Mouse (Mus musculus) liver (tissue): ENCODE measurements around the gene Efs.

Experiments
- DNase-seq: peaks from one replicate; pipeline ENCODE4 v3.0.0-alpha.2; 2020; ENCODE audit warnings: mixed read lengths

The Efs gene

DNA sequence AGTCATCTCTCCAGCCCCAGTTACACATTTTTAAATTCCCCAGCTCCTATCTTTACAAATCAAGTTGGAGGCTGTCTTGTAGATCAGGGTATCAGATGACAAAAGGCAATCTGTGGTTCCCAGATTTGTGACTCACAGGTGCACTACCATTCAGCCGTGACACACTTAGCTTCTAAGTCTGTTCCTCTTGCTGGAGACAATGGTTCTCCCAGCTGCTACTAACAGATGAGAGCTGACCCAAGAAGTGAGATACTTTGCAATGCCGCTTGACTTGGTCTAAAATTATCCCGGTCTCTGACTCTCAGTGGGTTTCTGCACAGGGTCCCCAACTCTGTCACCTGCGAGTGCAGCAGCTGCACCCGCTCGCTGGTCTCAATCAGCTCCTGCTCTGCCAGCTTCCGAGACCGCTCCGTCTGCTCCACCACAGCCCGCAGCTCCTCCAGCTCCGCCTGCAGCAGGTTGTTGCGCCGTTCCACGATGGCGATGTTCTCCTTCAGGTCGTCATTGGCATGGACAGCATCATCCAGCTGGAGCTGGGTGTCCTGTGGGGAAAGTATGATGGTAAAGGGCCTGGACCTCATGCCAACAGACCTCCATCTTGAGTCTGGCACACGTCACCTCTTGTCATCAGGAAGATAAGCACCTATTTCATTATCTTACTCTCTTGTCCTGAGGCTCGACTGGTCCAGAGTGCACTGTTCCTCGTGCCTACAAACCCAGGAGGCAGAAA is 20.2 kb upstream of the Efs start:
- DNase-seq, result no peak

GRCm38 (mm10) chr14:54944939-54945338 is 19.0 kb upstream of the Efs start:
- no peak for DNase-seq

DNA sequence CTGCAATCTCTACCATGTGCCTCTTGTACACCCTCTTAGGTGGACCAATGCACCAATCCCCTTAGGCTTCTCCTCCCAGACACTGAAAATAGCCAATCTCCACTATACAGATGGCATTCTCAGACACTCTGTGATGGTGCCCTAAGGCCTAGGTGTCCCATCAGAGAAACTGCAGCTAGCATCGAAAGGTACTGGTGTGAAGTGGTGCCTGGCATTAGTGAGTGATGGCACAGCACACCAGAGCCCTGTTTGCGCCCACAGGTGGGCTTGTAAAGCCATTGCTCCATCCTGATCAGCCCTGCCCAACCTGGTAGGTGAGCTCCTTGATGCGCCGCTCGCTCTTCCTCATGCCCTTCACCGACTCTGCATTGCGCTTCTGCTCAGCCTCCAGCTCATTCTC is 18.0 kb upstream of the Efs start:
- DNase-seq, result no peak

GRCm38 (mm10) chr14:54942479-54942878 is 16.6 kb upstream of the Efs start:
- DNase-seq, result no peak

DNA sequence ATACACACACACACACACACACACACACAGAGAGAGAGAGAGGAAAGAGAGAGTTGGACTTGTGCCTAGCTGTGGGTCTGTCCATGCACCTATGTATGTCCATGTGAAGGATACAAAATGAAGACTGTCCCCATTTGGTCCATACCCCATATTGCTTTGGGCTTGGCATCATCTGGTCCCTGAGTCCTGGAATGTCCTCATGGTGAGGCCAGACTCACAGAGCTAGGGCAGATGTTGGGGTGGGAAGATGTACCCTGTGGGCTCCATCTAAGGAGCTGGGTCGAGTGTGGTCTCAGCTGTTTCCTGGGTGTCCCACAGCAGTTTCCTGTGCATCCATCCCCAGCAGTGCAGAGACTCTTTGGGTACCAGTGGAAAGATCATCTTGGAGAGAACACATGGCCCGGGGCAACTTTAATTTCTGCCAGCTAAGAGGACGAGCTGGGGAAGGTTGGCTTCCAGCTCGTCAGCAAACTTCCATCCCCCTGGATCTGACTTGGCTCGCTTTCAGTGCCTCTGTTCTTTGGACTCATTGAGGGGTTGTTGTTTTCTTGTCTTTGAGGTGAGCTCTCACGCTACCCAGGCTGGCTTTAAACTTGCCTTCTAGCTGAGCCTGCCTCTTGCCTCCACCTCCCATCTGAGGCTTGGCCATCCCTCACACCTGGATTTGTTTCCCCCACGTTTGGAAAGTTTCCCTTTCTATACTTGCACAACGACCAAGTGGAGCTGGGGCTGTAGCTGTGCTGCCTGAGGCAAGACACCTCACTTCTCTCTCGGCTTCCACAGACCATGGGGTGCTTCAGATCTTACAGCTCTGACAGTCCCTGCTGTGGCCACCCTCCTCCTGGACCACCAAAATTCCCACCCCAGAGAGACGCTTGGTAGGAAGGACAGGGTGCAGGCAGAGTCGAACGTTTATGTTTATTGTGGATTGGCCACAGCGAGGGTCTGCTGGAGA is 15.4 kb upstream of the Efs start:
- DNase-seq, result no peak

DNA sequence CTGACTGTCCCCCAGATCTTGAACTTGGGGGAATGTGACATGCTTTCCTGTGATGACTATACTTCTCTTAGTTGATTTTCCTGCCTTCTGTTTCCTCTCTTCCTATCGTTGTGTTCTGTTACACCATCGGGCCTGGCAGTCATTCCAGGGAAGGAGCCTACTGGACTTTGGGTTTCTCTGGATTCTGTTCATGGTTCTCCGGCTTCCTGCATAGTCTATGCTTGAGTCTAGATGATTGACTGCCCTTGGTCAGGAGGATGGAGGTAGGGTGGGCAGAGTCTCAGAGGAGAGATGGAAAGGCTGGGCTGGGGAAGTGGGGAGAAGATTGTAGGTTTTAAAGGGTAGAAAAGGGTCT is 14.2 kb upstream of the Efs start:
- DNase-seq, result no peak

DNA sequence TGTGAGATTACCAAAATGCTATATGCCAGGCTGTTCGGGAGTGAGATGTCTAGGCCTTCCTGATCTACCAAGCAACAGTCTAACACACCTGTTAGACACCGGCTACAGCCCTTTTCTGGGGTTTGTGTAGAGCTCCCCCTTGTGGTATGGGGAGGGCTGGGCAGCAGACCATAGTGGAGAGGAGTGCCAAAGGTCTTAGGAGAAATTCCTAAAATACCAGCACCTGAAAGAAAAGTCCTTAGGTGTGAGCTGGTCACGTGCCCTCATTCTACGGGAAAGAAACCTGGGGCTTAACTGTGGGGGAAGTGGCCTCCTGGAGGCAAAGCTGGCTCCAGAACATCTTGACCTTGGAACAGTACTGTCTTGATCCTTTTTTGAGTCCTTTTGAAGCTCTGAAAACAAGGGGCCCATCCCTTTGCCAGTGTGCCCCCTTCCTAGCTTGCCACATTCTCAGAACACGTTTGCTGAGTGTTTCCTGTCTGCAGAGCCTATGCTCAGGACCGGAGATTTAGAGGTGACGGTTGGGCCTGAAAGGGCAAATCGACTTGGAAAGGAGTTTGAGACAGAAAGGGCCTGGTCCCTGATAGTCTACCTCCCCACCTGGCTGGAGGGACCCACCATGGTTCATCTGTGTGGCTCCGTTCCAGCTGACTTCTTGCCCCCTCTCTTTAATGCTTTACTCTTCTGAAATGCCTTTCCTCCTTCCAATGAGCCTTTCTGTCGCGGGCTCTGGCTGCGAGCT is 13.7 kb upstream of the Efs start:
- DNase-seq, result peak; percentile 62

DNA sequence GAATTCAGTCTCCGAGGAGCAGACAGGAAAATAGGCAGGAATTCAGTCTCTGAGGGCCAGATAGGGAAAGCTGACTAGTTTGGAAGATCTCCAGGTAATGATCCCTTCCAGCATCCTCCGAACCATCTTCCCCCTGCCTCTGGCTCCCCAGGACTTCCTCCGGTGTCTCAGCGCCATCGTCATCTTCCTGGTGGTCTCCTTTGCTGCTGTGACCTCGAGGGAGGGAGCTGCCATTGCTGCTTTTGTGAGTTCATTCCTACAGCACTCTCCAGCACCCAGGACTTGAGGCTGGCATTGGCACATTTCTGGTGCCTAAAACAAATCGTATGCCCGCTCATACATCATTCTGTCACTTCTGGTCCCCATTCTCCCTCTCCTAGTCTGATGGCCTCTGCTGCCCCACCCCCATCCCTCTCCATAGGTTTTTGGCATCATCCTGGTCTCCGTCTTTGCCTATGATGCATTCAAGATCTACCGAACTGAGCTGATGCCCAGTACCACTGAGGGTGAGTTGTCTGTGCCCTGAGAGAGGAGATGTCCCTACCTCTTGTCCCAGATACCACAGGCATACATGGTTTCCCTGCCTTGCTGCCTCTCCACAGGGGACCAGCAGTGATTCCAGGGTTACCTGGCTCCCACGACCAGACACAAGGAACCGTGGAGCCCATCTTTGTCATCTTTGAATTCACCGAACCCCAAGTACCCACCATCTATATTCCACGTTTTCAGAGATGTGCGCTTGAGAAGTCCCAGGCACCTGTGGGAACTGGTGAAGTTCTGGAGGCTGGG is 12.7 kb upstream of the Efs start:
- no peak for DNase-seq

DNA sequence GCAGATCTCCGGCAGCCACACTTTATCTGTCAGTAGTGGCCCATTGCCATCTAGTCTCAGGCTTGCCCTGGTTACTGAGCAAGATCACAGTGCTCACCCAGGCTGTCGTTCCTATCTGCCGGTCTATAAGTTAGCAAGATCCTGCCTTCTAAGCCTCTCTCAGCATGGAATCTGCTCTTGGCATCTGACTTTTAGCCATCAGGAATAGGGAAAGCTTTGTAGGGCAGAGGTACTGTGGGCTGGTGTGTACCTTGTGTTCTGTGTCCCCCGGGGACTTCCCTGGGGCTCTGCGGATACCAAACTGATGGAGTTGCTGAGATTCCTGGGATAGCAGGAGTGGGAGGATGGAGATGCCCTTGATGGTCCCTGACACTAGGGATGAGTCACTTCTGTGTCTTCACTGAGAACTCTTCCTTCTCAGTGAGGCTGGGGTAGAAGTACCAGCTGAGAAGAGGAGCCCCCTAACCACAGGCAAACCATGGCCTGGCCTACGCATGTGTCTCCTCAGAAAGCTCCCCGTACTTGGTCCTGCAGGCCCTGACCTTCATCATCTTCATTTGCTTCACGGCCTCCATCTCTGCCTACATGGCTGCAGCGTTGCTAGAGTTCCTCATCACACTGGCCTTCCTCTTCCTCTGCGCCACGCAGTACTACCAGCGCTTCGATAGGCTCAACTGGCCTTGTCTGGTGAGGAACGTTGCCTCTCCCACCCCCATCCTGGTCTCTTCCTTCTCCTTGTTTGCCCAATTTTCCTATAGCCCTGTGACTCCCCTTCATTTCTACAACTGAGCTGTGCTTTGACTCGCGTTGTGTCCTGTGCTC is 11.6 kb upstream of the Efs start:
- no peak for DNase-seq

- no peak for DNase-seq
These were observed 10.9 kb upstream of the Efs start for GRCm38 (mm10) chr14:54936831-54937160.

DNA sequence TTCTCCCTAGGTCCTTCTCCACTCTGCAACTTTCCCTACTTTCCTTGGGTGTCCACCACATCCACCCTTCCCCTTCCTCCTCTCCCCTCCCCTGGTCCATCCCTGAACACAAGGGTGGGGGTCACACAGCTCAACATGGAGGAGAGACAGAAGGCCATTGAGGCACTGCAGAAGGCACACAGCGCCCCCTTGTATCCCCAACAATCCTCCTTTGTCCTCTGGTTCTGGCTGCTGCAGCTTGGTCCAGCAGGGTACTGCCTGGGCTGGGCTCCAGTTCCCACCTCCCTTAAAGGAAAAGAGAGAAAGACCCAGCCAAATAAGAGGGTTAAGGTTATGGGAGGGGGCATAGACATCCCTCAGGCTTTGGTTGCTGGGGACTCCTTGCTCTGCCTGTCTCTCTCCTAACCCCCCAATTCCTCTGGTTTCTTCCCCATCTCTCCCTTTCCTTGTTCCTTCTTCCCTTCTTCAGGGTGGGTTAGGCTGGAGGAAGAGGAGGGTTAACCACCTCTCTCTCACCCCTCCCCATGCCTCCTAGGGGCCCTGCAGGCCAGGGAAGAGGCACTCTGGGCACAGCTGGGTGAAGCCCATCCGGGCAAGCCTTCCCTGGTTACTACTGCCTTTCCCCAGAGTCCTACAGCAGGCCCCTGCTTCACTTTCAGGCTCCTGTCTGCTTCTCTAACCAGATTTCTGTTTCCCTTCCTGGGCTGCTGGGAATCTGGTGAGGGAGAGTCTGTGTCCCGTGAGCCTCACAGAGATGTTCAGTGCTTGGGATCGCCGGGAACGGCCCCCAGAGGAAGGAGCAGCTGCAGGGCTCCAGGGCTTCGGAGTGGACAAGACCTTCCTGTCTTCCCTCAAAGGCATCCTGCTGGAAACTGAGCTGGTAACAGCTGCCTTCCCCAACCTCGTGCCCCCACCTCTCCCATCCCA is 10.2 kb upstream of the Efs start, which contains the start of gene Cmtm5:
Cmtm5 (plus strand) TSS at position 358 of the 927 bp plus-strand sequence.
- no peak for DNase-seq

- no peak for DNase-seq
These were observed 6.8 kb upstream of the Efs start, which contains the start of gene Il25 for GRCm38 (mm10) chr14:54932645-54933150. TSS of gene Il25 (plus strand) at chr14:54932695.

DNA sequence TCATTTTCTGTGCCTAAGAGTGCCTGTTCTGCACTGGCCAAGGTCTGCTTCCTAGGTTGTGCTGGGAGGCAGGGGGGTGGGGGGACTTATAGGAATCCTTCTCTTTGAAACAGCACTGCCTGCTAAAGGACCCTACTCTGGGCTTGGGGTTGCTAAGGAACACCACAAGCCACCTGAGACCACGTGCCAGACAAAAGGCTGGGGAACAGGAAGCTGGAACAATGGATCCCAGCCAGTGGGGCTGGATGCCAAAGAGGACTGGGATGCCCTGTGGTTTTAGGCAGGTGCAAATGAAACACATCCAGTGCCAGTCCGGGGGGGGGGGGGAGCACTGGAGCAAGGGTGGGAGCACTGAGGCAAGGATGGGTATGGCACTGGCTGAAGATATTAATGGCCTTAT is 4.5 kb upstream of the Efs start:
- DNase-seq, result no peak

DNA sequence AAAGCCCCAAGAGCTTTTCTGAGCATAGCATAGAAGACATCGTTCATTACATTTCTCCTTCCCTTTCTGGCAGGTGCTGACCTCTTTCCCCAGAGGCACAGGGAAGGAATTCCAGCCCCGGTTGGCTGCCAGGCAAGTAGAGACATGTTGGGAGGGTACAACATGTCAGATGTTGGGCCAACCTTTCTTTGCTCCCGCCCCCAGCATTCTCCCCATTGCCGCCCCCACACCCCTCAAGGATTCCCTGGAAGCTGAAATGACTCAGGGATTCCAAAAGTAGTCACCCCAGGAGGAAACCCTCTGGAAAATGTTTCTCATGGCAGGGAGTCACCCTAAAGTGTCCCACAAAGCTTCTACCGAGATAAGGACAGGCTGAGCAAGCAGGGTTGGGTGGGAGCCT is 3.9 kb upstream of the Efs start:
- no peak for DNase-seq

- no peak for DNase-seq
These were observed 1.4 kb upstream of the Efs start for GRCm38 (mm10) chr14:54927296-54927695.

DNA sequence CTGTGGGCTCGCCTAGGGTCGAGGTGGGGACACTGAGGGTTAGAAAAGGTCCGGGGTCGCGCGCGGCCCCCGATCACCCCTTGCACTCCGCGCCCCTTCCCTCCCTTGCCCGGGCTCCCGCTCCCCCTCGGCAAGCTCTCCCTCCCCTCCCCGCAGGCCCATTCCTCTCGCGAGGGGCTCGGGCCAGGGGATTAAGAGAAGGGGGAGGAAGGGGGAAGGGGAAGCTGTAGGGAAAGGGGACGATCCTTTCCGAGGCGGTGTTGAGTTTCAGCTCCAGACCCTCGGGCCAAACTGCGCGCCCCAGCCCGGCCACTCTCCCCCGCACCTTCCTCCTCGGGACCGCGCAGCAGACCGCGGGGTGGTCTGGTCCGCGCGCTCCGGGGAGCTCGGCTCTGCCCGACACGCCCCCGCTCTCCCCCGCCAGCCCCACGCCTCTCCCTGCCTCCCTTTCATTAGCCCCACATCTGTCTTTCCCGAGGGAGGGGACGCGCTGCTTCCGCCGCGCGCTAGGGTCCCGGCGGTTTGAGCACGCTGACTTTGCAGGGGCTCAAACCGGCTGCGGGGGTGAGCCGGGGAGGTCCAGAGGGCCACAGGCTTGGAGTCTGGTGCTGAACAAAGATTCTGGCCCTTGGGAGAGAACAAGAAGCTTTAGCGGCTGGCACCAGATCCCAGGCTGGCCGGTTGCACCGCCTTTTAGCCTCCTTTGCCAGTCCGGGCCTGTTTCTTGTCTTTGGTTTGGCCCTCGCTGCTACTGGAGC is 654 bp upstream of the Efs start:
- peak; percentile 57 for DNase-seq

GRCm38 (mm10) chr14:54924641-54925348 is 1.1 kb downstream of the Efs start:
- DNase-seq, result peak; percentile 57

GRCm38 (mm10) chr14:54920076-54920685 is 5.7 kb downstream of the Efs start:
- DNase-seq, result no peak
